Mouse (Mus musculus) MEL (cell line): Measurements from ENCODE around the gene Nrsn2. TPM values are rescaled to one million over a fixed set of nuclear protein-coding genes. Genes with fewer than 3 reads are reported as not detected.

Source experiments
- DNase-seq: peaks from one replicate; pipeline ENCODE4 v3.0.0; 2011; ENCODE audit warnings: low read depth, low spot score
- H3K27ac ChIP-seq: 2 replicates; pipeline ENCODE4 v1.5.1; 2012; ENCODE audit warnings: low read depth, mild to moderate bottlenecking, control low read depth, low read length, moderate library complexity; ENCODE audit not compliant: control insufficient read depth
- H3K27me3 ChIP-seq, 2 experiments: fragments of 150-350 bp in 1 of 2; sonication (generic) in 1 of 2; 2 replicates each; pipeline ENCODE4 v1.6.1; 2012; ENCODE audit warnings: low read length in 2 of 2, mild to moderate bottlenecking in 2 of 2, improper control_type of control experiment in 1 of 2, moderate library complexity in 1 of 2; ENCODE audit not compliant: insufficient read depth in 2 of 2, control insufficient read depth in 1 of 2
- H3K36me3 ChIP-seq, 2 experiments: 2 replicates each; pipeline ENCODE4 v1.6.1; 2012 to 2014; ENCODE audit warnings: low read length in 2 of 2, improper control_type of control experiment in 1 of 2, inconsistent platforms in 1 of 2, mild to moderate bottlenecking in 1 of 2; ENCODE audit not compliant: insufficient read depth in 2 of 2, control insufficient read depth in 1 of 2
- H3K4me1 ChIP-seq, 2 experiments: fragments of 150-350 bp in 1 of 2; sonication (generic) in 1 of 2; 2 replicates each; pipeline ENCODE4 v1.6.1; 2012; ENCODE audit warnings: low read length in 2 of 2, improper control_type of control experiment in 1 of 2, mild to moderate bottlenecking in 1 of 2; ENCODE audit not compliant: insufficient read depth in 2 of 2, control insufficient read depth in 1 of 2
- H3K4me3 ChIP-seq, 2 experiments: fragments of 150-350 bp in 1 of 2; sonication (generic) in 1 of 2; 2 replicates each; pipeline ENCODE4 v1.5.1; 2012; ENCODE audit warnings: low read depth in 2 of 2, low read length in 2 of 2, mild to moderate bottlenecking in 2 of 2, moderate library complexity in 2 of 2, control low read depth in 1 of 2, improper control_type of control experiment in 1 of 2; ENCODE audit not compliant: control insufficient read depth in 1 of 2, insufficient read depth in 1 of 2
- H3K79me2 ChIP-seq: 2 replicates; pipeline ENCODE4 v1.6.1; 2012; ENCODE audit warnings: mild to moderate bottlenecking, low read length, moderate library complexity; ENCODE audit not compliant: control insufficient read depth, poor library complexity, insufficient read depth
- H3K9ac ChIP-seq: 2 replicates; pipeline ENCODE4 v1.6.1; 2012; ENCODE audit warnings: low read depth, mild to moderate bottlenecking, control low read depth, low read length, moderate library complexity; ENCODE audit not compliant: control insufficient read depth, poor library complexity, severe bottlenecking
- H3K9me3 ChIP-seq: fragments of 150-350 bp; sonication (generic); replicated peaks from 2 replicates; pipeline ENCODE4 v1.6.1; 2012; ENCODE audit warnings: mild to moderate bottlenecking, low read length, improper control_type of control experiment, moderate library complexity; ENCODE audit not compliant: insufficient read depth
- CHD1 ChIP-seq: IDR thresholded peaks from 2 replicates; pipeline ENCODE4 v1.6.1; 2012; ENCODE audit warnings: low read depth, mild to moderate bottlenecking, inconsistent platforms, low read length, improper control_type of control experiment
- GATA1 ChIP-seq: IDR thresholded peaks from 2 replicates; pipeline ENCODE4 v1.6.1; 2011; ENCODE audit warnings: low read depth, low read length, improper control_type of control experiment
- MAFK ChIP-seq: IDR thresholded peaks from 2 replicates; pipeline ENCODE4 v1.6.1; 2011; ENCODE audit warnings: low read depth, mild to moderate bottlenecking, low read length, improper control_type of control experiment, borderline replicate concordance
- MAX ChIP-seq: IDR thresholded peaks from 2 replicates; pipeline ENCODE4 v1.6.1; 2011; ENCODE audit warnings: low read length, improper control_type of control experiment
- MYB ChIP-seq: IDR thresholded peaks from 2 replicates; pipeline ENCODE4 v1.6.1; 2011; ENCODE audit warnings: mild to moderate bottlenecking, low read depth, low read length, improper control_type of control experiment
- POLR2A ChIP-seq, 2 experiments: IDR thresholded peaks; 2 replicates each; pipeline ENCODE4 v1.6.1; 2011 to 2012; ENCODE audit warnings: low read length in 2 of 2, mild to moderate bottlenecking in 2 of 2, control low read depth in 1 of 2, improper control_type of control experiment in 1 of 2, low read depth in 1 of 2, moderate library complexity in 1 of 2; ENCODE audit not compliant: control insufficient read depth in 1 of 2, insufficient read depth in 1 of 2, poor library complexity in 1 of 2
- POLR2AphosphoS2 ChIP-seq: IDR thresholded peaks from 2 replicates; pipeline ENCODE4 v1.6.1; 2011; ENCODE audit warnings: low read length, improper control_type of control experiment
- POLR2AphosphoS5 ChIP-seq: IDR thresholded peaks from 2 replicates; pipeline ENCODE4 v1.6.1; 2012; ENCODE audit warnings: low read depth, borderline replicate concordance, mild to moderate bottlenecking, inconsistent platforms, low read length, moderate library complexity, mixed read lengths
- RAD21 ChIP-seq: IDR thresholded peaks from 2 replicates; pipeline ENCODE4 v1.6.1; 2011; ENCODE audit warnings: mild to moderate bottlenecking, low read depth, low read length, improper control_type of control experiment
- SIN3A ChIP-seq: IDR thresholded peaks from 2 replicates; pipeline ENCODE4 v1.6.1; 2012; ENCODE audit warnings: low read length, improper control_type of control experiment, inconsistent platforms
- SMC3 ChIP-seq: IDR thresholded peaks from 2 replicates; pipeline ENCODE4 v1.6.1; 2011; ENCODE audit warnings: low read depth, low read length, improper control_type of control experiment
- TAL1 ChIP-seq: IDR thresholded peaks from 2 replicates; pipeline ENCODE4 v1.6.1; 2012; ENCODE audit warnings: mild to moderate bottlenecking, inconsistent platforms, low read length, moderate library complexity, mixed read lengths
- TCF12 ChIP-seq: IDR thresholded peaks from 2 replicates; pipeline ENCODE4 v1.6.1; 2014; ENCODE audit warnings: low read depth, mild to moderate bottlenecking, inconsistent platforms, low read length, improper control_type of control experiment, moderate library complexity
- UBTF ChIP-seq: IDR thresholded peaks from 2 replicates; pipeline ENCODE4 v1.6.1; 2012; ENCODE audit warnings: low read depth, mild to moderate bottlenecking, inconsistent platforms, low read length, improper control_type of control experiment, moderate library complexity, borderline replicate concordance; ENCODE audit not compliant: insufficient read depth
- USF1 ChIP-seq: IDR thresholded peaks from 2 replicates; pipeline ENCODE4 v1.6.1; 2014; ENCODE audit warnings: low read depth, mild to moderate bottlenecking, inconsistent platforms, low read length, improper control_type of control experiment, moderate library complexity
- USF2 ChIP-seq, 2 experiments: IDR thresholded peaks; 2 replicates each; pipeline ENCODE4 v1.6.1; 2011 to 2012; ENCODE audit warnings: improper control_type of control experiment in 2 of 2, low read length in 2 of 2, borderline replicate concordance in 1 of 2, inconsistent platforms in 1 of 2, low read depth in 1 of 2, mild to moderate bottlenecking in 1 of 2; ENCODE audit not compliant: insufficient read depth in 1 of 2
- ZKSCAN1 ChIP-seq: IDR thresholded peaks from 2 replicates; pipeline ENCODE4 v1.6.1; 2012; ENCODE audit warnings: low read depth, mild to moderate bottlenecking, inconsistent platforms, low read length, improper control_type of control experiment, moderate library complexity
- polyA plus RNA-seq, 2 experiments: library from polyadenylated mRNA; stranded (reverse) in 1 of 2; unstranded in 1 of 2; fragments of >175 nt in 1 of 2; fragments of >200 nt in 1 of 2; gene quantifications; 2 replicates each; pipeline versions ENCODE4 v1.2.1 to v1.2.4; 2012; ENCODE audit warnings: low replicate concordance in 2 of 2, low read depth in 1 of 2; ENCODE audit not compliant: insufficient read length in 2 of 2, insufficient read depth in 1 of 2, missing spikeins in 1 of 2
- total RNA-seq: library from RNA; depleted of rRNA; stranded (reverse); fragments of 300-350 nt; gene quantifications from 2 replicates; pipeline ENCODE4 v1.2.3, GENCODE M21; 2012

Gene Nrsn2
- total and polyA plus RNA-seq, 3 experiments, result not detected

DNA sequence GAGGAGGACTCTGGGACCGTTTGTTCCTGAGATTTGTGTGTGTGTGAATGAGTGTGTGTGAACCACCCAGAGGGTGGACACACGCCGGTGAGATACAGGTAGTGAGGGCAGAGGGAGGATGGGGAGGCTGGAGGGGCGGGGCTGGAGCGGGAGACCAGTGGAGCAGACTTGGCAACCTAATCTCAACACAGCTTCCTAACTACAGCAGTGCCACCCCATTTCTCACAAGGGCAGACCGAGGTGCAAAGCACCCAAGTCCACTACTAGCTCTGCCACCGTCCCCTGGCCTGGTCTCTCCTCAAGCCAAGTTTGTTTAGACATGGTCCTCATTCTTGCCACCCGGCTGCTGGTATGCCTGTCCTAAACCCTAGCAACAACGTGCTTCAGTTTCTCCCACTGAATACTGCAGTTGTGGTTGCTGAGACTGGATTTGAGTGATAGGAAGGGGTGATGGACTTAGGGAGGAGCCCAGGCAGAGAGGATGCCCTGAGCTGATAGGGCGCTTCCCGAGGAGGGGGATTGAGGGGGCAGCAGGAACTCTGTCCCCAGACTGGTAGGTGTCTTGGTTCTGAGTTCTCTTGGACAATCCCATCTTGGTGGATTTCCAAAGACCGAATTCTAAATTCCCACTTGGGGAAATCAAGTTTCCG lies 19.0 kb upstream of the Nrsn2 start:
- Histone ChIP-seq H3K27ac (peak overlapping the region; percentile 46), H3K4me1 (peaks cover 5 to 28% of the 10 kb centered on the region in 2 experiments), H3K27me3 (no peaks in the 10 kb centered on the region), H3K79me2 (peaks cover 14% of the 10 kb centered on the region), H3K9ac (peak overlapping the region; percentile 56), H3K4me3 (peak overlapping the region; percentile 85), H3K9me3 (no peaks in the 10 kb centered on the region), H3K36me3 (peaks cover 0 to 6% of the 10 kb centered on the region in 2 experiments; a peak in 1 of 4 replicates)
- no peak for TF ChIP-seq MAFK
- TF ChIP-seq TAL1, result 0 out of 2 replicates have a peak, but pooled peaks have one; percentile 9
- DNase-seq, result peak; percentile 56

DNA sequence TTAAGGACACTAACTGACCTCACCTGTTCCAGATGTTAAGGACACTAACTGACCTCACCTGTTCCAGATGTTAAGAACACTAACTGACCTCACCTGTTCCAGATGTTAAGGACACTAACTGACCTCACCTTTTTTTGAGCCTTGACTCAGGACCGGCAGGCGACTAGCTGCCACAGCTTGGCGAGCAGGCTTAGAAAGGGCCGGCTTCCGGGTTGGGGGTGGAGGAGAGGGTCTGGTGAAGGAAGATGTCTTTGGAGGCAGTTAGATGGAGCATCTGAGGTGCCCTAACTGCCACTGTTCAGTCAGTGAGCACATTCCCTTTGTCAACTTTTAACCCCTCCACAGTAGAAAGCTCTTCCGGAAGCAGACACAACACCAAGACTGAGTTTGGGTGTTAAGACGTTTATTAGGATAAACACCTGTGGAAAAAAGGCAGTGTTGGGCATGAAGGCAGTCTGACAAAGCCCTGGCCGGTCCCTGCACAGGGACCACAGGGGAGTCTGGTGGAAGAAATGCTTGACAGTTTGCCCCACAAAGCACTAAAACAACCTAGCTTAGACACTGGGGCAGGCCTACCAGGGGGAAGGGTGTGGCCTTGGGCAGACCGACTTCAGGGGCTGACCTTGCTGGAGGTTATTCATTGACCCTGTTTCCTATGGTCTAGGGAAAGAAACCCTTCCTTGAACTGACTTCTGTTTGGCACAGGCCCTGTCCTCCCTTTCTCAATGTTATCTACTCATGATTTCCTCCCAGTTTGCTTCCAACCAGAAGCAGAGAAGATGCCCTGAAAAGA lies 17.0 kb upstream of the Nrsn2 start:
- no peak overlapping the region for H3K27ac ChIP-seq
- no peak for DNase-seq
- TF ChIP-seq TCF12 (no peak), MYB (no peak), POLR2AphosphoS2 (no peak), USF1 (no peak), CHD1 (no peak), GATA1 (no peak), UBTF (no peak), SMC3 (no peak), SIN3A (no peak), MAX (no peak), POLR2A (IDR thresholded peaks at IDR 0.05; ENCODE audit: control insufficient read depth in 1 of 2, insufficient read depth in 1 of 2, low read depth in 1 of 2, low read length in 2 of 2, poor library complexity in 1 of 2) (no peak), RAD21 (no peak), ZKSCAN1 (no peak), POLR2AphosphoS5 (no peak), USF2 (IDR thresholded peaks at IDR 0.05; ENCODE audit: borderline replicate concordance in 1 of 2, insufficient read depth in 1 of 2, low read depth in 1 of 2, low read length in 2 of 2) (no peak), TAL1 (no peak)
- TF ChIP-seq, all 39 proteins: peak for 0
- H3K4me3 ChIP-seq, result no peak overlapping the region
- no peak overlapping the region for H3K9ac ChIP-seq
- H3K27me3 ChIP-seq, result no peaks in the 10 kb centered on the region
- no peaks in the 10 kb centered on the region for H3K9me3 ChIP-seq
- H3K4me1 ChIP-seq, result peaks cover 5 to 24% of the 10 kb centered on the region in 2 experiments
- H3K79me2 ChIP-seq, result peaks cover 14% of the 10 kb centered on the region
- peaks cover 0 to 6% of the 10 kb centered on the region in 2 experiments; a peak in 1 of 4 replicates for H3K36me3 ChIP-seq
